Mouse (Mus musculus): ENCODE measurements around the gene Ndufb2.

Ndufb2 gene

GRCm38 (mm10) chr6:39592401-39593214 lies at the start of gene Ndufb2:
Gene Ndufb2, plus strand, starts transcription at chr6:39592574.
- H3K27me3 ChIP-seq (ENCODE audit: insufficient read depth, low read length) = no peaks in the 10 kb centered on the region
- peaks cover 29% of the 10 kb centered on the region for H3K4me1 ChIP-seq (replicated peaks; ENCODE audit: low read depth, low read length)
- TF ChIP-seq NANOG (IDR thresholded peaks at IDR 0.05; ENCODE audit: borderline replicate concordance, low read length) (no peak), CTCF (conservative IDR thresholded peaks at IDR 0.05; ENCODE audit: low read length) (no peak), POU5F1 (IDR thresholded peaks at IDR 0.05; ENCODE audit: borderline replicate concordance, low read length) (no peak)
- H3K4me3 ChIP-seq (replicated peaks; ENCODE audit: low read length) = peak within 1 kb of the TSS; percentile 96
- H3K9me3 ChIP-seq (ENCODE audit: low read length) = no peaks in the 10 kb centered on the region
- peaks cover 36% of the 10 kb centered on the region for H3K36me3 ChIP-seq (ENCODE audit: insufficient read depth, low read length)

GRCm38 (mm10) chr6:39542631-39543597 lies 49.5 kb upstream of the Ndufb2 start:
- Histone ChIP-seq H3K36me3 (ENCODE audit: insufficient read depth, low read length) (peaks cover 3% of the 10 kb centered on the region; the same call in 1 of the 2 replicates), H3K4me3 (replicated peaks; ENCODE audit: low read length) (peak overlapping the region; percentile 60), H3K4me1 (replicated peaks; ENCODE audit: low read depth, low read length) (peaks cover 98% of the 10 kb centered on the region), H3K27me3 (ENCODE audit: insufficient read depth, low read length) (no peaks in the 10 kb centered on the region), H3K9me3 (ENCODE audit: low read length) (no peaks in the 10 kb centered on the region)
- no peak for TF ChIP-seq NANOG (IDR thresholded peaks at IDR 0.05; ENCODE audit: borderline replicate concordance, low read length)
- no peak for TF ChIP-seq CTCF (conservative IDR thresholded peaks at IDR 0.05; ENCODE audit: low read length)
- no peak for TF ChIP-seq POU5F1 (IDR thresholded peaks at IDR 0.05; ENCODE audit: borderline replicate concordance, low read length)

GRCm38 (mm10) chr6:39543769-39544420 lies 48.5 kb upstream of the Ndufb2 start:
- Histone ChIP-seq H3K4me3 (replicated peaks; ENCODE audit: low read length) (peak overlapping the region; percentile 60), H3K36me3 (ENCODE audit: insufficient read depth, low read length) (peaks cover 5% of the 10 kb centered on the region; the same call in 1 of the 2 replicates), H3K9me3 (ENCODE audit: low read length) (no peaks in the 10 kb centered on the region), H3K4me1 (replicated peaks; ENCODE audit: low read depth, low read length) (peaks cover 98% of the 10 kb centered on the region), H3K27me3 (ENCODE audit: insufficient read depth, low read length) (no peaks in the 10 kb centered on the region)
- no peak for TF ChIP-seq POU5F1 (IDR thresholded peaks at IDR 0.05; ENCODE audit: borderline replicate concordance, low read length)

GRCm38 (mm10) chr6:39545474-39545873 lies 46.9 kb upstream of the Ndufb2 start:
- Histone ChIP-seq H3K9me3 (ENCODE audit: low read length) (no peaks in the 10 kb centered on the region), H3K4me1 (replicated peaks; ENCODE audit: low read depth, low read length) (peaks cover 91% of the 10 kb centered on the region), H3K36me3 (ENCODE audit: insufficient read depth, low read length) (peaks cover 5% of the 10 kb centered on the region; the same call in 1 of the 2 replicates), H3K4me3 (replicated peaks; ENCODE audit: low read length) (no peak overlapping the region), H3K27me3 (ENCODE audit: insufficient read depth, low read length) (no peaks in the 10 kb centered on the region)
- TF ChIP-seq NANOG (IDR thresholded peaks at IDR 0.05; ENCODE audit: borderline replicate concordance, low read length) = no peak
- no peak for TF ChIP-seq CTCF (conservative IDR thresholded peaks at IDR 0.05; ENCODE audit: low read length)
- TF ChIP-seq POU5F1 (IDR thresholded peaks at IDR 0.05; ENCODE audit: borderline replicate concordance, low read length) = no peak

- peaks cover 78% of the 10 kb centered on the region for H3K4me1 ChIP-seq (replicated peaks; ENCODE audit: low read depth, low read length)
- H3K36me3 ChIP-seq (ENCODE audit: insufficient read depth, low read length) = peaks cover 10% of the 10 kb centered on the region
- no peaks in the 10 kb centered on the region for H3K9me3 ChIP-seq (ENCODE audit: low read length)
- H3K4me3 ChIP-seq (replicated peaks; ENCODE audit: low read length) = no peak overlapping the region
- no peaks in the 10 kb centered on the region for H3K27me3 ChIP-seq (ENCODE audit: insufficient read depth, low read length)
- TF ChIP-seq NANOG (IDR thresholded peaks at IDR 0.05; ENCODE audit: borderline replicate concordance, low read length) (no peak), POU5F1 (IDR thresholded peaks at IDR 0.05; ENCODE audit: borderline replicate concordance, low read length) (no peak), CTCF (conservative IDR thresholded peaks at IDR 0.05; ENCODE audit: low read length) (no peak)
Observed at GRCm38 (mm10) chr6:39548030-39548429, 44.3 kb upstream of the Ndufb2 start.

GRCm38 (mm10) chr6:39551981-39552636 lies 40.3 kb upstream of the Ndufb2 start:
- peaks cover 9% of the 10 kb centered on the region; the same call in 1 of the 2 replicates for H3K27me3 ChIP-seq (ENCODE audit: insufficient read depth, low read length)
- peaks cover 17% of the 10 kb centered on the region for H3K36me3 ChIP-seq (ENCODE audit: insufficient read depth, low read length)
- peaks cover 73% of the 10 kb centered on the region for H3K4me1 ChIP-seq (replicated peaks; ENCODE audit: low read depth, low read length)
- H3K4me3 ChIP-seq (replicated peaks; ENCODE audit: low read length) = no peak overlapping the region
- no peaks in the 10 kb centered on the region for H3K9me3 ChIP-seq (ENCODE audit: low read length)
- TF ChIP-seq NANOG (IDR thresholded peaks at IDR 0.05; ENCODE audit: borderline replicate concordance, low read length) (no peak), CTCF (conservative IDR thresholded peaks at IDR 0.05; ENCODE audit: low read length) (no peak), POU5F1 (IDR thresholded peaks at IDR 0.05; ENCODE audit: borderline replicate concordance, low read length) (no peak)

- H3K27me3 ChIP-seq (ENCODE audit: insufficient read depth, low read length) = peaks cover 9% of the 10 kb centered on the region
- no peak for TF ChIP-seq NANOG (IDR thresholded peaks at IDR 0.05; ENCODE audit: borderline replicate concordance, low read length)
- no peak for TF ChIP-seq POU5F1 (IDR thresholded peaks at IDR 0.05; ENCODE audit: borderline replicate concordance, low read length)
- TF ChIP-seq CTCF (conservative IDR thresholded peaks at IDR 0.05; ENCODE audit: low read length) = no peak
- peak overlapping the region; percentile 21; the same call in 1 of the 2 replicates for H3K4me3 ChIP-seq (replicated peaks; ENCODE audit: low read length)
- H3K9me3 ChIP-seq (ENCODE audit: low read length) = no peaks in the 10 kb centered on the region
- H3K4me1 ChIP-seq (replicated peaks; ENCODE audit: low read depth, low read length) = peaks cover 66% of the 10 kb centered on the region
- H3K36me3 ChIP-seq (ENCODE audit: insufficient read depth, low read length) = peaks cover 12% of the 10 kb centered on the region
Observed at GRCm38 (mm10) chr6:39554888-39555647, 37.3 kb upstream of the Ndufb2 start.

All from E14TG2a.4 (cell line).